Mouse (Mus musculus) C2C12 (cell line): ENCODE measurements around the gene Hdac7.

Source experiments
- CTCF ChIP-seq: IDR thresholded peaks from one replicate; pipeline ENCODE4 v1.5.1; 2011; ENCODE audit not compliant: control insufficient read depth, insufficient read depth, insufficient read length
- MAX ChIP-seq: IDR thresholded peaks from one replicate; pipeline ENCODE4 v1.6.1; 2011; ENCODE audit warnings: mild to moderate bottlenecking, control low read depth
- USF1 ChIP-seq: IDR thresholded peaks from one replicate; pipeline ENCODE4 v1.6.1; 2011; ENCODE audit warnings: low read depth, mild to moderate bottlenecking, control low read depth, moderate library complexity

- TF ChIP-seq CTCF (no peak), USF1 (no peak), MAX (no peak)
Observed at GRCm38 (mm10) chr15:97810399-97810798, 33.9 kb downstream of the Hdac7 start.
